Mouse (Mus musculus) hindbrain, embryonic 16.5 days (tissue): ENCODE data around the gene S100a16. TPM values are rescaled to one million over a fixed set of nuclear protein-coding genes. Genes with fewer than 3 reads are reported as not detected.

Experiments
- ATAC-seq: fragments of 200-750 bp; cut with Nextera tagmentation; 2 replicates; pipeline ENCODE4 v1.8.0; 2017; ENCODE audit warnings: moderate TSS enrichment, moderate library complexity
- H3K27ac ChIP-seq: fragments of 300-500 bp; sonication (generic); 2 replicates; pipeline ENCODE4 v1.5.1; 2014; ENCODE audit warnings: low read depth, mild to moderate bottlenecking, control low read depth, low read length, moderate library complexity
- H3K27me3 ChIP-seq: fragments of 300-500 bp; sonication (generic); replicated peaks from 2 replicates; pipeline ENCODE4 v1.6.1; 2014; ENCODE audit warnings: low read length; ENCODE audit not compliant: control insufficient read depth, insufficient read depth
- H3K36me3 ChIP-seq: fragments of 300-500 bp; sonication (generic); 2 replicates; pipeline ENCODE4 v1.6.1; 2014; ENCODE audit warnings: mild to moderate bottlenecking, low read length, moderate library complexity, mixed read lengths; ENCODE audit not compliant: control insufficient read depth, insufficient read depth
- H3K4me1 ChIP-seq: fragments of 300-500 bp; sonication (generic); 2 replicates; pipeline ENCODE4 v1.6.1; 2014; ENCODE audit warnings: low read depth, low read length; ENCODE audit not compliant: control insufficient read depth, insufficient read depth
- H3K4me2 ChIP-seq: fragments of 300-500 bp; sonication (generic); 2 replicates; pipeline ENCODE4 v1.6.1; 2014; ENCODE audit warnings: mild to moderate bottlenecking, low read length, control low read depth, moderate library complexity
- H3K4me3 ChIP-seq: fragments of 300-500 bp; sonication (generic); 2 replicates; pipeline ENCODE4 v1.5.1; 2014; ENCODE audit warnings: mild to moderate bottlenecking, low read length, control low read depth, moderate library complexity
- H3K9ac ChIP-seq: fragments of 300-500 bp; sonication (generic); 2 replicates; pipeline ENCODE4 v1.6.1; 2014; ENCODE audit warnings: low read depth, mild to moderate bottlenecking, control low read depth, low read length, moderate library complexity
- H3K9me3 ChIP-seq: fragments of 300-500 bp; sonication (generic); 2 replicates; pipeline ENCODE4 v1.6.1; 2014; ENCODE audit warnings: mild to moderate bottlenecking, low read length, moderate library complexity; ENCODE audit not compliant: control insufficient read depth
- WGBS: fragments of 180-500 bp; shearing (Covaris S2); extraction: QIAGEN DNeasy Blood & Tissue Kit; methylation state at CpG from one replicate; pipeline ENCODE4 v1.1.7; 2014; 5-methylcytosine and 5-hydroxymethylcytosine counted together
- polyA plus RNA-seq: library from polyadenylated mRNA; unstranded; fragments of >200 nt; fragmentation: Nextera tagmentation; extraction: Ambion mirVana; gene quantifications from 2 replicates; pipeline ENCODE4 v1.2.1, GENCODE M21; 2015

S100a16 gene
- polyA plus RNA-seq, 1 experiment from 2014 or later, result 60.8 TPM

- ATAC-seq, result no peak
- WGBS, result 69% methylated on average over 10 of the region's 10 CpGs
- Histone ChIP-seq H3K9me3 (no peaks in the 10 kb centered on the region), H3K4me2 (no peak overlapping the region), H3K4me1 (no peaks in the 10 kb centered on the region), H3K36me3 (no peaks in the 10 kb centered on the region), H3K27me3 (no peaks in the 10 kb centered on the region), H3K9ac (no peak overlapping the region), H3K4me3 (no peak overlapping the region), H3K27ac (no peak overlapping the region)
These were observed 49.9 kb downstream of the S100a16 start for GRCm38 (mm10) chr3:90586906-90587305.

- WGBS, result 88% methylated on average over 14 of the region's 14 CpGs
- no peaks in the 10 kb centered on the region for H3K27me3 ChIP-seq
- H3K9me3 ChIP-seq, result no peaks in the 10 kb centered on the region
These were observed 50.5 kb downstream of the S100a16 start for GRCm38 (mm10) chr3:90587361-90588101.

GRCm38 (mm10) chr3:90589390-90589789 lies 52.3 kb downstream of the S100a16 start:
- Histone ChIP-seq H3K9me3 (no peaks in the 10 kb centered on the region), H3K4me3 (no peak overlapping the region), H3K36me3 (no peaks in the 10 kb centered on the region), H3K4me2 (no peak overlapping the region), H3K27me3 (no peaks in the 10 kb centered on the region), H3K9ac (no peak overlapping the region), H3K27ac (no peak overlapping the region), H3K4me1 (no peaks in the 10 kb centered on the region)
- no peak for ATAC-seq
- 84% methylated on average over 6 of the region's 6 CpGs for WGBS

More at GRCm38 (mm10) chr3:90587361-90588101, 50.5 kb downstream of the S100a16 start:
- Histone ChIP-seq H3K27ac (no peak overlapping the region), H3K4me1 (no peaks in the 10 kb centered on the region), H3K4me2 (no peak overlapping the region), H3K36me3 (no peaks in the 10 kb centered on the region), H3K9ac (no peak overlapping the region), H3K4me3 (no peak overlapping the region)
- ATAC-seq, result no peak

DNA sequence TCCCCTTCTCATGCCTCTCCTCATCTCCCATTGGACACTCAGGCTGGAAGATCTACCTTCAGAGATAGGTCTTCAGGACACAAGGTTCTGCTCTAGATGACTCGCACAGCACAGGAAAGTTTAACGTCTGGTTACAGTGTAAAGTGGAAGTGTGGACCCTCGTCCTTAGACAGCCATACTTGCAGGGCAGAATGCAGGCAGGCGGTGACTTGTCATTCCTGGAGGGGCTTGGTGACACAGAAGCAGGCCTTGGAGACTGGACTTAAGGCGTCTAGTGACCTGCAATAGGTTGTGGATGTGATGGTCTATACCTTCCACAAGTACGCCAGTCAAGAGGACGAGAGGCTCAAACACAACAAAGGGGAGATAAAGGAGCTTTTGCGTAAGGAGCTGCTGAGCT lies 52.9 kb downstream of the S100a16 start, which contains the start of gene S100a2:
Gene S100a2 (plus strand): TSS at position 301 of the 400 bp plus-strand sequence.
- no peak within 1 kb of the TSS for H3K4me3 ChIP-seq
- H3K9ac ChIP-seq, result no peak within 1 kb of the TSS
- H3K4me2 ChIP-seq, result no peak within 1 kb of the TSS
- no peaks in the 10 kb centered on the region for H3K4me1 ChIP-seq
- H3K27ac ChIP-seq, result no peak within 1 kb of the TSS
- H3K9me3 ChIP-seq, result no peaks in the 10 kb centered on the region
- H3K27me3 ChIP-seq, result no peaks in the 10 kb centered on the region
- no peak for ATAC-seq
- no peaks in the 10 kb centered on the region for H3K36me3 ChIP-seq
- WGBS, result 89% methylated on average over 8 of the region's 8 CpGs

Other genes starting within 250 kb of the S100a16 start
- gene Gatad2b, start 244.1 kb upstream of the S100a16 start, polyA plus RNA-seq, result 9.3 and 12.1 TPM in 2 replicates
- gene Slc27a3, start 147.3 kb upstream of the S100a16 start, polyA plus RNA-seq, result 30.1 and 30.8 TPM in 2 replicates
- gene Ints3, start 103.6 kb upstream of the S100a16 start, polyA plus RNA-seq, result 27.8 and 30.3 TPM in 2 replicates
- gene Npr1, start 71.4 kb upstream of the S100a16 start, polyA plus RNA-seq, result 3.1 and 3.2 TPM in 2 replicates
- gene Ilf2, start 61.1 kb upstream of the S100a16 start, polyA plus RNA-seq, result 224 and 229 TPM in 2 replicates
- gene Snapin, start 46.2 kb upstream of the S100a16 start, polyA plus RNA-seq, result 96.8 and 98.1 TPM in 2 replicates
- gene Chtop, start 27.8 kb upstream of the S100a16 start, polyA plus RNA-seq, result 161 and 164 TPM in 2 replicates
- gene S100a1, start 22.9 kb upstream of the S100a16 start, polyA plus RNA-seq, result 26.1 and 40.5 TPM in 2 replicates
- 13.6 and 17.2 TPM in 2 replicates for gene S100a13, start 22.8 kb upstream of the S100a16 start, polyA plus RNA-seq
- 0.19 TPM in 1 of 2 replicates, not detected in the other for gene S100a14, start 10.4 kb upstream of the S100a16 start, polyA plus RNA-seq
- gene S100a3, start 23.3 kb downstream of the S100a16 start, polyA plus RNA-seq, result 1.0 and 1.6 TPM in 2 replicates
- gene S100a2, start 53.0 kb downstream of the S100a16 start, polyA plus RNA-seq, result not detected in 2 replicates
- 0.51 TPM in 1 of 2 replicates, not detected in the other for gene Gm42674, start 64.7 kb downstream of the S100a16 start, polyA plus RNA-seq
- 0.36 and 1.4 TPM in 2 replicates for gene S100a4, start 66.5 kb downstream of the S100a16 start, polyA plus RNA-seq
- gene S100a5, start 71.3 kb downstream of the S100a16 start, polyA plus RNA-seq, result not detected in 2 replicates
- gene S100a6, start 75.6 kb downstream of the S100a16 start, polyA plus RNA-seq, result 31.7 and 32.1 TPM in 2 replicates
- gene S100a7a, start 116.8 kb downstream of the S100a16 start, polyA plus RNA-seq, result 0.20 and 0.24 TPM in 2 replicates
- gene S100a8, start 131.7 kb downstream of the S100a16 start, polyA plus RNA-seq, result 2.2 and 6.7 TPM in 2 replicates
- 3.1 and 5.5 TPM in 2 replicates for gene S100a9, start 158.5 kb downstream of the S100a16 start, polyA plus RNA-seq
- gene Pglyrp4, start 189.7 kb downstream of the S100a16 start, polyA plus RNA-seq, result not detected in 2 replicates
- not detected in 2 replicates for gene Gm5849, start 240.6 kb downstream of the S100a16 start, polyA plus RNA-seq